ENCODE assay signal across 8 mouse cellular contexts in the genomic region with DNA sequence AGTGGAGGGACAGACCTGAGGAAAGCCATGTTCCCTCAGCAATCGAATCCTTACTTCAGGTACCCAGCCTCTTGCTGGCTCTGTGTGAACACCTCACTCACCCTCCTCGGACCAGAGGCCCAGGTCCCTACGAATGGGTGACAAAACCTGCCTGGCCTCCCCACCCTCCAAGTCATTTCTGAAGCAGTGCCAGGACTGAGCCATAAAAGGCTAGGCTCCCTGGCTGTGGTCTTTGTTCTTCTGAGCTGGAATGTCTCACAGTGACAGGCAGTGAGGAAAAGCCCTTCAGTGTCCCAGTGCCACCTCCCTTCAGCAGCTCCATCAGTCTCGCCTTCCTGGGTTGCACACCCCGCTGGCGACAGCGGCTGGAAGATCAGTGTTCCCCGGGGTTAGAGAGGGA.
DNase-seq lines count a peak whose midpoint lies in the region; ATAC-seq and TF ChIP-seq lines count a peak whose summit lies in the region.

No protein-coding gene starts in this region.

- H3K9ac ChIP-seq in midbrain, embryonic 16.5 days (ENCODE audit: low read depth, low read length) = no peak overlapping the region; the same call in 1 of the 2 replicates
- no peak overlapping the region for H3K9ac ChIP-seq in forebrain, embryonic 13.5 days
- H3K9ac ChIP-seq in heart, postnatal 0 days (replicated peaks; ENCODE audit: low read depth, low read length) = no peak overlapping the region

- TF ChIP-seq CTCF in heart, postnatal 0 days (IDR thresholded peaks at IDR 0.05; ENCODE audit: low read depth) = no peak

- H3K4me2 ChIP-seq in midbrain, embryonic 16.5 days (ENCODE audit: low read length) = no peak overlapping the region
- H3K4me2 ChIP-seq in forebrain, embryonic 13.5 days = no peak overlapping the region
- no peak overlapping the region for H3K4me2 ChIP-seq in heart, postnatal 0 days (ENCODE audit: low read depth, low read length)

- H3K9me3 ChIP-seq in midbrain, embryonic 10.5 days (replicated peaks) = no peaks in the 10 kb centered on the region
- no peaks in the 10 kb centered on the region for H3K9me3 ChIP-seq in midbrain, embryonic 16.5 days (replicated peaks; ENCODE audit: control insufficient read depth, low read length, poor library complexity, severe bottlenecking)
- H3K9me3 ChIP-seq in forebrain, embryonic 13.5 days (replicated peaks) = no peaks in the 10 kb centered on the region
- H3K9me3 ChIP-seq in heart, postnatal 0 days (replicated peaks; ENCODE audit: control insufficient read depth, low read length) = no peaks in the 10 kb centered on the region

- no peak overlapping the region for H3K4me3 ChIP-seq in midbrain, embryonic 10.5 days
- no peak overlapping the region for H3K4me3 ChIP-seq in midbrain, embryonic 16.5 days (ENCODE audit: low read depth, low read length)
- H3K4me3 ChIP-seq in forebrain, embryonic 13.5 days = no peak overlapping the region
- H3K4me3 ChIP-seq in heart, postnatal 0 days (ENCODE audit: low read depth, low read length) = no peak overlapping the region

- no peak for DNase-seq in midbrain, embryonic 10.5 days (ENCODE audit: low spot score)
- DNase-seq in heart, postnatal 0 days (ENCODE audit: low spot score) = peak; percentile 91
- DNase-seq in lung, postnatal 14 days = peak; percentile 8
- no peak for DNase-seq in layer of hippocampus, postnatal 10 days (ENCODE audit: low spot score in 2 of 2)
- no peak for DNase-seq in spleen, postnatal 10 days (ENCODE audit: low spot score in 2 of 2)

- H3K27ac ChIP-seq in midbrain, embryonic 10.5 days (replicated peaks) = peak overlapping the region; percentile 55; the same call in 1 of the 2 replicates
- no peak overlapping the region for H3K27ac ChIP-seq in midbrain, embryonic 16.5 days (ENCODE audit: low read length)
- H3K27ac ChIP-seq in forebrain, embryonic 13.5 days = no peak overlapping the region
- H3K27ac ChIP-seq in heart, postnatal 0 days (ENCODE audit: low read depth) = peak overlapping the region; percentile 67

- H3K36me3 ChIP-seq in midbrain, embryonic 10.5 days = no peaks in the 10 kb centered on the region
- H3K36me3 ChIP-seq in midbrain, embryonic 16.5 days (ENCODE audit: control insufficient read depth, insufficient read depth, low read length) = no peaks in the 10 kb centered on the region
- no peaks in the 10 kb centered on the region for H3K36me3 ChIP-seq in forebrain, embryonic 13.5 days (ENCODE audit: poor library complexity, severe bottlenecking)
- H3K36me3 ChIP-seq in heart, postnatal 0 days (replicated peaks; ENCODE audit: control insufficient read depth, insufficient read depth, low read length) = no peaks in the 10 kb centered on the region

- WGBS in midbrain, embryonic 10.5 days = 34% methylated on average over 8 of the region's 8 CpGs
- 23% methylated on average over 8 of the region's 8 CpGs for WGBS in midbrain, embryonic 16.5 days
- 21% methylated on average over 8 of the region's 8 CpGs for WGBS in forebrain, embryonic 13.5 days
- 4% methylated on average over 8 of the region's 8 CpGs for WGBS in heart, postnatal 0 days

- no peak for ATAC-seq in midbrain, embryonic 16.5 days
- peak; percentile 52 for ATAC-seq in forebrain, embryonic 13.5 days
- peak; percentile 96 for ATAC-seq in heart, postnatal 0 days (ENCODE audit: insufficient read depth, low read depth)
- no peak for ATAC-seq in megakaryocyte progenitor cell, adult 5-6 weeks (replicated peaks; ENCODE audit: poor library complexity)

- peaks cover 45% of the 10 kb centered on the region; the same call in 1 of the 2 replicates for H3K27me3 ChIP-seq in midbrain, embryonic 10.5 days (ENCODE audit: low read depth, poor library complexity, severe bottlenecking)
- H3K27me3 ChIP-seq in midbrain, embryonic 16.5 days (ENCODE audit: control insufficient read depth, insufficient read depth, low read depth, low read length) = no peaks in the 10 kb centered on the region
- H3K27me3 ChIP-seq in forebrain, embryonic 13.5 days = 0 out of 2 replicates have a peak, but pooled peaks cover 2% of the 10 kb centered on the region
- 0 out of 2 replicates have a peak, but pooled peaks cover 6% of the 10 kb centered on the region for H3K27me3 ChIP-seq in heart, postnatal 0 days (ENCODE audit: control insufficient read depth, insufficient read depth, low read length)

- H3K4me1 ChIP-seq in midbrain, embryonic 10.5 days = peaks cover 23% of the 10 kb centered on the region
- H3K4me1 ChIP-seq in midbrain, embryonic 16.5 days (ENCODE audit: control insufficient read depth, insufficient read depth, low read length) = peaks cover 6% of the 10 kb centered on the region; the same call in 1 of the 2 replicates
- H3K4me1 ChIP-seq in forebrain, embryonic 13.5 days = peaks cover 12% of the 10 kb centered on the region
- peaks cover 27% of the 10 kb centered on the region for H3K4me1 ChIP-seq in heart, postnatal 0 days (ENCODE audit: control insufficient read depth, insufficient read depth)

- TF ChIP-seq EP300 in heart, postnatal 0 days (IDR thresholded peaks at IDR 0.05; ENCODE audit: low read depth) = 0 out of 2 replicates have a peak, but pooled peaks have one; percentile 55

Comparison
In these comparisons a context has a peak if more than half of its experiments do, and no peak if none do; other contexts are left out.
1. H3K27ac ChIP-seq: peak in midbrain, embryonic 10.5 days (single experiment) and heart, postnatal 0 days (single experiment); none in midbrain, embryonic 16.5 days (single experiment) and forebrain, embryonic 13.5 days (single experiment).
2. DNase-seq: peak in heart, postnatal 0 days (single experiment) and lung, postnatal 14 days (single experiment); none in midbrain, embryonic 10.5 days (single experiment), layer of hippocampus, postnatal 10 days (0 of 2) and spleen, postnatal 10 days (0 of 2).
3. ATAC-seq: peak in forebrain, embryonic 13.5 days (single experiment) and heart, postnatal 0 days (single experiment); none in midbrain, embryonic 16.5 days (single experiment) and megakaryocyte progenitor cell, adult 5-6 weeks (single experiment).